Mouse (Mus musculus) neural tube, embryonic 11.5 days (tissue): Measurements from ENCODE around the gene Gucy1a1. TPM values are rescaled to one million over a fixed set of nuclear protein-coding genes. Genes with fewer than 3 reads are reported as not detected.

ENCODE experiments used
- ATAC-seq: fragments of 200-750 bp; cut with Nextera tagmentation; 2 replicates; pipeline ENCODE4 v1.8.0; 2017; ENCODE audit warnings: moderate number of reproducible peaks, mild to moderate bottlenecking, moderate TSS enrichment, moderate library complexity; ENCODE audit not compliant: insufficient read depth, low FRiP score, low TSS enrichment
- DNase-seq: peaks from one replicate; pipeline ENCODE4 v3.0.0-alpha.2; 2015; ENCODE audit warnings: low spot score
- H3K27ac ChIP-seq: fragments of 300-500 bp; sonication (generic); 2 replicates; pipeline ENCODE4 v1.5.1; 2014; ENCODE audit warnings: low read depth, mild to moderate bottlenecking, low read length
- H3K27me3 ChIP-seq: fragments of 300-500 bp; sonication (generic); 2 replicates; pipeline ENCODE4 v1.6.1; 2014; ENCODE audit warnings: mild to moderate bottlenecking, low read length, mixed read lengths; ENCODE audit not compliant: control insufficient read depth, insufficient read depth
- H3K36me3 ChIP-seq: fragments of 300-500 bp; sonication (generic); 2 replicates; pipeline ENCODE4 v1.6.1; 2014; ENCODE audit warnings: mild to moderate bottlenecking, low read length, moderate library complexity, mixed read lengths; ENCODE audit not compliant: control insufficient read depth, insufficient read depth
- H3K4me1 ChIP-seq: fragments of 300-500 bp; sonication (generic); 2 replicates; pipeline ENCODE4 v1.6.1; 2014; ENCODE audit warnings: low read length, mixed read lengths; ENCODE audit not compliant: control insufficient read depth, insufficient read depth
- H3K4me2 ChIP-seq: fragments of 300-500 bp; sonication (generic); 2 replicates; pipeline ENCODE4 v1.6.1; 2014; ENCODE audit warnings: low read depth, mild to moderate bottlenecking, moderate library complexity
- H3K4me3 ChIP-seq: fragments of 300-500 bp; sonication (generic); 2 replicates; pipeline ENCODE4 v1.5.1; 2014; ENCODE audit warnings: low read depth, low read length
- H3K9ac ChIP-seq: fragments of 300-500 bp; sonication (generic); 2 replicates; pipeline ENCODE4 v1.6.1; 2014; ENCODE audit warnings: mild to moderate bottlenecking, low read length
- H3K9me3 ChIP-seq: fragments of 300-500 bp; sonication (generic); 2 replicates; pipeline ENCODE4 v1.6.1; 2016; ENCODE audit warnings: low read length; ENCODE audit not compliant: control insufficient read depth
- WGBS: fragments of 180-500 bp; shearing (Covaris S2); extraction: QIAGEN DNeasy Blood & Tissue Kit; methylation state at CpG from one replicate; pipeline ENCODE4 v1.1.7; 2014; 5-methylcytosine and 5-hydroxymethylcytosine counted together
- microRNA-seq: library from miRNA; unstranded; fragments of <30 nt; microRNA quantifications from one replicate; pipeline ENCODE4, GENCODE M21; 2016
- polyA plus RNA-seq: library from polyadenylated mRNA; unstranded; fragments of >200 nt; fragmentation: Nextera tagmentation; extraction: Ambion mirVana; gene quantifications from 2 replicates; pipeline ENCODE4 v1.2.1, GENCODE M21; 2014

Gene Gucy1a1
- polyA plus RNA-seq, 1 experiment from 2014 or later, result 3.0 TPM

GRCm38 (mm10) chr3:82046087-82046486, 99.5 kb downstream of the Gucy1a1 start:
- no peaks in the 10 kb centered on the region for H3K27me3 ChIP-seq
- ATAC-seq (no peak), DNase-seq (no peak)
- no peak overlapping the region for H3K4me2 ChIP-seq
- H3K4me1 ChIP-seq, result no peaks in the 10 kb centered on the region
- no peak overlapping the region for H3K27ac ChIP-seq
- no peaks in the 10 kb centered on the region for H3K36me3 ChIP-seq
- no peaks in the 10 kb centered on the region for H3K9me3 ChIP-seq
- H3K4me3 ChIP-seq, result no peak overlapping the region
- 90% methylated on average over 8 of the region's 8 CpGs for WGBS
- no peak overlapping the region for H3K9ac ChIP-seq

GRCm38 (mm10) chr3:82044902-82045301, 100.7 kb downstream of the Gucy1a1 start:
- Histone ChIP-seq H3K9me3 (no peaks in the 10 kb centered on the region), H3K9ac (no peak overlapping the region), H3K27me3 (no peaks in the 10 kb centered on the region), H3K27ac (no peak overlapping the region), H3K4me2 (no peak overlapping the region), H3K4me3 (no peak overlapping the region), H3K4me1 (no peaks in the 10 kb centered on the region), H3K36me3 (no peaks in the 10 kb centered on the region)
- WGBS, result 87% methylated on average over 5 of the region's 5 CpGs
- DNase-seq (no peak), ATAC-seq (no peak)

GRCm38 (mm10) chr3:82043676-82044075, 101.9 kb downstream of the Gucy1a1 start:
- no peak for ATAC-seq
- Histone ChIP-seq H3K4me1 (no peaks in the 10 kb centered on the region), H3K4me2 (no peak overlapping the region), H3K27me3 (no peaks in the 10 kb centered on the region), H3K36me3 (no peaks in the 10 kb centered on the region), H3K9me3 (no peaks in the 10 kb centered on the region), H3K27ac (no peak overlapping the region), H3K4me3 (no peak overlapping the region), H3K9ac (no peak overlapping the region)
- no peak for DNase-seq
- 88% methylated on average over 6 of the region's 6 CpGs for WGBS

Small RNA genes within 50 kb of the gene (microRNA-seq; reads per million reads assigned to microRNA genes)
- not detected for gene Mir7010

Other genes with a start within 250 kb of the Gucy1a1 start
- gene Ctso, start 213.2 kb downstream of the Gucy1a1 start, polyA plus RNA-seq, result 8.0 and 10.6 TPM in 2 replicates
- gene Tdo2, start 169.6 kb downstream of the Gucy1a1 start, polyA plus RNA-seq, result not detected in 2 replicates
- not detected in 2 replicates for gene Asic5, start 163.5 kb downstream of the Gucy1a1 start, polyA plus RNA-seq
- gene Gucy1b1, start 71.1 kb downstream of the Gucy1a1 start, polyA plus RNA-seq, result 6.6 and 7.0 TPM in 2 replicates
- 9.7 and 11.0 TPM in 2 replicates for gene Map9, start 212.3 kb upstream of the Gucy1a1 start, polyA plus RNA-seq